Mouse (Mus musculus) heart, embryonic 11.5 days (tissue): ENCODE measurements around the gene Ankmy1. TPM values are rescaled to one million over a fixed set of nuclear protein-coding genes. Genes with fewer than 3 reads are reported as not detected.
A peak's percentile ranks its signal among the peaks of the same experiment; 100 is the strongest.

Source experiments
- ATAC-seq: fragments of 200-750 bp; cut with Nextera tagmentation; replicated peaks from 2 replicates; pipeline ENCODE4 v1.8.0; 2017; ENCODE audit warnings: moderate library complexity; ENCODE audit not compliant: insufficient number of reproducible peaks, low FRiP score, low TSS enrichment
- H3K27ac ChIP-seq: fragments of 300-500 bp; sonication (generic); 2 replicates; pipeline ENCODE4 v1.5.1; 2014; ENCODE audit warnings: mild to moderate bottlenecking, low read depth, low read length
- H3K27me3 ChIP-seq: fragments of 300-500 bp; sonication (generic); 2 replicates; pipeline ENCODE4 v1.6.1; 2014; ENCODE audit warnings: mild to moderate bottlenecking, low read length, mixed read lengths; ENCODE audit not compliant: control insufficient read depth, insufficient read depth
- H3K36me3 ChIP-seq: fragments of 300-500 bp; sonication (generic); 2 replicates; pipeline ENCODE4 v1.6.1; 2014; ENCODE audit warnings: mild to moderate bottlenecking, low read length, moderate library complexity, mixed read lengths; ENCODE audit not compliant: control insufficient read depth, insufficient read depth
- H3K4me1 ChIP-seq: fragments of 300-500 bp; sonication (generic); 2 replicates; pipeline ENCODE4 v1.6.1; 2014; ENCODE audit warnings: low read length; ENCODE audit not compliant: control insufficient read depth, insufficient read depth
- H3K4me2 ChIP-seq: fragments of 300-500 bp; sonication (generic); 2 replicates; pipeline ENCODE4 v1.6.1; 2014; ENCODE audit warnings: mild to moderate bottlenecking, moderate library complexity
- H3K4me3 ChIP-seq: fragments of 300-500 bp; sonication (generic); 2 replicates; pipeline ENCODE4 v1.5.1; 2014; ENCODE audit warnings: low read depth, low read length
- H3K9ac ChIP-seq: fragments of 300-500 bp; sonication (generic); 2 replicates; pipeline ENCODE4 v1.6.1; 2014; ENCODE audit warnings: mild to moderate bottlenecking, low read depth, low read length, moderate library complexity
- H3K9me3 ChIP-seq: fragments of 300-500 bp; sonication (generic); replicated peaks from 2 replicates; pipeline ENCODE4 v1.6.1; 2016; ENCODE audit warnings: low read length; ENCODE audit not compliant: control insufficient read depth
- WGBS: fragments of 180-500 bp; shearing (Covaris S2); extraction: QIAGEN DNeasy Blood & Tissue Kit; methylation state at CpG from one replicate; pipeline ENCODE4 v1.1.7; 2014; ENCODE audit not compliant: insufficient replicate concordance; 5-methylcytosine and 5-hydroxymethylcytosine counted together
- polyA plus RNA-seq: library from polyadenylated mRNA; unstranded; fragments of >200 nt; fragmentation: Nextera tagmentation; extraction: Ambion mirVana; gene quantifications from 2 replicates; pipeline ENCODE4 v1.2.1, GENCODE M21; 2014

Ankmy1 gene
- polyA plus RNA-seq, 1 experiment from 2014 or later = 0.34 TPM

- H3K27me3 ChIP-seq = peaks cover 35% of the 10 kb centered on the region
These were observed 54.5 kb downstream of the Ankmy1 start for GRCm38 (mm10) chr1:92847873-92848839.

DNA sequence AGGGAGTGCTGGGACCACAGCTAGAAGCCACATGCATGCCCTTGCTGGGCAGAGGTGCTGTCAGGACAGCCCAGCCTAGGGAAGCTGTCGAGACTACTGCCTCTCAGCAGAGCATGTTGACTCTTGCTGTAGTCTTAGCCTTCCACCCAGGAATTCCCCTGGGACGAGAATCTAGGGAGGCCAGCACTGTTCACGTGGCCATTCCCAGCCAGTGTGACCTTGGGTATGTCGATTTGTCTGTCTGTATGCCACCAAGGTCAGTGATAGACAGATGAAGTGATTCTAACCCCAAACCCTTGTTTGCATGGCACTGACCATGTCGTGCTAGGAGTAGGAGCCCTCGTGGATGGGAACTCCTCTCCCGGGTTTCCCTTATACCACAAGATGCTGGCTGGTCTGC lies 56.8 kb downstream of the Ankmy1 start:
- ATAC-seq = no peak
- WGBS = 67% methylated on average over 7 of the region's 7 CpGs
- Histone ChIP-seq H3K9me3 (no peaks in the 10 kb centered on the region), H3K27ac (no peak overlapping the region), H3K4me3 (no peak overlapping the region), H3K27me3 (peaks cover 35% of the 10 kb centered on the region), H3K36me3 (no peaks in the 10 kb centered on the region), H3K9ac (no peak overlapping the region), H3K4me1 (peaks cover 22% of the 10 kb centered on the region), H3K4me2 (no peak overlapping the region)

More at GRCm38 (mm10) chr1:92847873-92848839, 54.5 kb downstream of the Ankmy1 start:
- H3K4me3 ChIP-seq = peak overlapping the region; percentile 32
- peak overlapping the region; percentile 63 for H3K4me2 ChIP-seq
- no peak overlapping the region for H3K27ac ChIP-seq
- H3K9me3 ChIP-seq = no peaks in the 10 kb centered on the region
- peak overlapping the region; percentile 22; the same call in 1 of the 2 replicates for H3K9ac ChIP-seq
- H3K36me3 ChIP-seq = no peaks in the 10 kb centered on the region
- no peak for ATAC-seq
- H3K4me1 ChIP-seq = peaks cover 32% of the 10 kb centered on the region
- WGBS = 5% methylated on average over 41 of the region's 41 CpGs

- Histone ChIP-seq H3K27ac (no peak overlapping the region), H3K36me3 (no peaks in the 10 kb centered on the region), H3K9ac (no peak overlapping the region), H3K4me1 (no peaks in the 10 kb centered on the region), H3K4me3 (no peak overlapping the region), H3K4me2 (no peak overlapping the region), H3K9me3 (no peaks in the 10 kb centered on the region), H3K27me3 (peaks cover under 1% of the 10 kb centered on the region; the same call in 1 of the 2 replicates)
- no peak for ATAC-seq
- 71% methylated on average over 3 of the region's 3 CpGs for WGBS
These were observed 61.3 kb downstream of the Ankmy1 start for GRCm38 (mm10) chr1:92841427-92841826.

GRCm38 (mm10) chr1:92840231-92840890 lies 62.3 kb downstream of the Ankmy1 start:
- no peak overlapping the region for H3K4me2 ChIP-seq
- H3K9me3 ChIP-seq = no peaks in the 10 kb centered on the region
- H3K36me3 ChIP-seq = no peaks in the 10 kb centered on the region
- no peak for ATAC-seq
- no peaks in the 10 kb centered on the region for H3K4me1 ChIP-seq
- WGBS = 69% methylated on average over 8 of the region's 8 CpGs
- H3K27me3 ChIP-seq = peaks cover 3% of the 10 kb centered on the region; the same call in 1 of the 2 replicates
- no peak overlapping the region for H3K9ac ChIP-seq
- H3K27ac ChIP-seq = no peak overlapping the region
- H3K4me3 ChIP-seq = no peak overlapping the region

DNA sequence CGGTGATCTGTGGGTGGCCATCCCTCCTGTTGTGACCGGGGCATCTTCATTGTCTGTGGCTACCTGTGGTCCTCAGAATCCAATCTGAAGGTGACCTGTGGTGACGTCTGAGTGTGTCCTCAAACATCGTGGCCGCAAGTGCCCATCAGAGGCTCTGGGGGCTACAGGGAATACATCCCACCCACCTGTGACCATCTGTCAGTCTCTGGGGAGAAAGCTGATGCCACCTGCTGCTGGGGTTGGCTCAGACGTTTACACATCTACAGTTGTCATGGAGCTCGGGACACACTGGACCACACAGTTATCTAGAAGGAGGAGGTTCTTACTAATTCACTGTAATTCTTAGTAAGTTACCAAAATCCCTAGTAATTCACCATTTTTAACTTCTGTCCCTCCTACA lies 63.5 kb downstream of the Ankmy1 start:
- ATAC-seq = no peak
- Histone ChIP-seq H3K27me3 (peaks cover 6% of the 10 kb centered on the region), H3K4me2 (no peak overlapping the region), H3K9me3 (no peaks in the 10 kb centered on the region), H3K4me3 (no peak overlapping the region), H3K27ac (no peak overlapping the region), H3K4me1 (no peaks in the 10 kb centered on the region), H3K36me3 (no peaks in the 10 kb centered on the region), H3K9ac (no peak overlapping the region)
- WGBS = 79% methylated on average over 7 of the region's 7 CpGs

GRCm38 (mm10) chr1:92837931-92838833 lies 64.5 kb downstream of the Ankmy1 start:
- no peak for ATAC-seq
- Histone ChIP-seq H3K9ac (no peak overlapping the region), H3K4me2 (no peak overlapping the region), H3K4me3 (no peak overlapping the region), H3K9me3 (no peaks in the 10 kb centered on the region), H3K4me1 (peaks cover 6% of the 10 kb centered on the region; the same call in 1 of the 2 replicates), H3K36me3 (no peaks in the 10 kb centered on the region), H3K27ac (no peak overlapping the region), H3K27me3 (peaks cover 11% of the 10 kb centered on the region)
- 77% methylated on average over 14 of the region's 14 CpGs for WGBS

DNA sequence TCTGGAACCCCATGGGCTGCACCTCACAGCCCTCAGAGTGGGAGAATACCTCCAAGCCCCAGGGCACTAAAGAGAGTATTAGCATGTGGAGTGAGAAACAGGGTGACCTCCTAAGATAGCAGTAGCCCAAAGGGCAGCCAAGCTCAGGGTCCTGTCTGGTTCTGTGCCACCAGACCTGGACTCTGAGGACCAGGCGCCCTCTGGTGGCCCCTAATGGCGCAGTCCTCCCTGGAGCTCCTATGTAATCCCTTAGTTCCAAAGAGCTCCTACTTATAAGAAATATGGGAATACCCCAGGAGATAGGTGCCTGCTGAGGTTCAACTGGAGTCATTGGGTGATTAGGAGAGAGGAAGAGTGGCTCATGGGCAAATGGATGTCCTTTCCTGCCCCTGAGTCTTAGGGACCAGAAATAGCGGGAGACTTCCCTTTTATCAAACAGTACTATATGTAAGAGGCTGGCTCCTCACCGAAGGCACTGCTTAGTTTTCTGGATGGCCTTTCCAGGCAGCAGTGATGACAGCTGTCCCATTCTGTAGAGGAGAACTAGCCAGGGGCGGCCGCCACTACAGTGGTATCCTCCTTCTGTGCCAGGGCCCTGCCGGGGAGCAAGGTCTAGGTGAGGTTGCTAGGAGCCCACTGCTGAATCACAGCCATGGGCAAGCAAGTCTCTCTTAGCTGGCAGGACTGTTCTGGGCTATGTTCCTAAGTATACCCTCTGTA lies 68.6 kb downstream of the Ankmy1 start:
- Histone ChIP-seq H3K4me1 (peaks cover 12% of the 10 kb centered on the region; the same call in 1 of the 2 replicates), H3K4me3 (no peak overlapping the region), H3K9me3 (no peaks in the 10 kb centered on the region), H3K9ac (no peak overlapping the region), H3K27ac (no peak overlapping the region), H3K36me3 (no peaks in the 10 kb centered on the region), H3K27me3 (peaks cover 35% of the 10 kb centered on the region), H3K4me2 (no peak overlapping the region)
- 58% methylated on average over 7 of the region's 7 CpGs for WGBS
- ATAC-seq = no peak
